Mouse (Mus musculus) adrenal gland, postnatal 14 days (tissue): ENCODE measurements around the gene Cdkl4. TPM values are rescaled to one million over a fixed set of nuclear protein-coding genes. Genes with fewer than 3 reads are reported as not detected.
A peak's percentile ranks its signal among the peaks of the same experiment; 100 is the strongest.

Experiments used
- DNase-seq: peaks from one replicate; pipeline ENCODE4 v3.0.0; 2021; ENCODE audit warnings: mixed read lengths
- total RNA-seq: library from RNA; stranded (reverse); gene quantifications from 2 replicates; pipeline ENCODE4 v1.2.3, GENCODE M21; 2021

Gene Cdkl4
- total RNA-seq, 1 experiment from 2014 or later = 0.15 TPM

DNA sequence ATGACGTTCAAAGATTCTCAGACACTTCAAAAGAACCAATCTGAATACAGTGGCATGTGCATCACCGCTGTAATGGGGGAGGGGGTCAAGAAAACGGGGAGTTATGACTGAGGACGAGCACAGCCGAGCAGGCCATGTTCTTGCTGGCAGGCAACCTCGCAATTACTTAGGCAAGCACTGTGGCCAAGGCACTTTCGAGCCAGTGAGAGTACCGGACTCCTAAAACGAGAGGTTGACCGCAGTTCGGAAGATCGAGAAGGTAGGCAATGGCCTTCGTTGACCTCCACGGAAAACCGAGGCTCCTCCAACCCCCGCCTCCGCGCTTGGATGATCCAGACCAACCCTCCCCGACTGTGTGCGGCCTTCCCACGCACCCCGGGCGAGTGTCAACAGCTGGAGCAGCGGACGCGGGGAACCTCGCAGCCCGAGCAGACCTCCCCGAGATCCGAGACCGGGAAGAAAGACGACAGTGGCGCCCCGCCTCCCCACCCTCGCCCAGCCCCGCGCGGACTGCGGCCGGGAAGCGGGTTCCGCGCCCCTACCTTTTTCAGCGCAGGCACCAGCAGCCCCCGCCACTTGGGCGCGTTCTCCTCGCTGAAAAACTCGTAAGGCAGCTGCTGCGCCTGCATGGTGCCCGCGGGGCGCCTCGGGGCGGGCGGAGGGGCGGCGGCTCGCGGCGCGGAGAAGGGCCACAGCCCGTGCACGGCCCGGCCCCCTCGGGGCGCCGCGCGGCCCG lies 98.2 kb downstream of the Cdkl4 start:
- DNase-seq = peak; percentile 84

DNA sequence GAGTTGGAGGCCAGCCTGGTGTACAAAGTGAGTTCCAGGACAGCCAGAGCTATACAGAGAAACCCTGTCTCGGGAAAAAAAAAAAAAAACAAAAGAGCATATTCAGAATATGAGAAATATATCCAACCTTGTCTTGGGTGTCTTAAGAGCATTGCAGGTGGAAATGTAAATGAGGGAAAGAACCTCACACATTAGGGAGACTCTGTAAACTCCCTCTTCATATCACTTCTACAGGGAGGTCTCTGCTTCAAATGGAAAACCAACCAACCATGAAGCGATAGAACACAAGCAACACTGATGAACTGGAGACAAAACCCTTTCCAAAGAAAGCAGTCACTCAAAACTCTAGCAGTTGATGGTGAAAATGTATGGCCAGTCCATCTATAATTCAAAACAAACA lies 99.9 kb downstream of the Cdkl4 start:
- no peak for DNase-seq

DNA sequence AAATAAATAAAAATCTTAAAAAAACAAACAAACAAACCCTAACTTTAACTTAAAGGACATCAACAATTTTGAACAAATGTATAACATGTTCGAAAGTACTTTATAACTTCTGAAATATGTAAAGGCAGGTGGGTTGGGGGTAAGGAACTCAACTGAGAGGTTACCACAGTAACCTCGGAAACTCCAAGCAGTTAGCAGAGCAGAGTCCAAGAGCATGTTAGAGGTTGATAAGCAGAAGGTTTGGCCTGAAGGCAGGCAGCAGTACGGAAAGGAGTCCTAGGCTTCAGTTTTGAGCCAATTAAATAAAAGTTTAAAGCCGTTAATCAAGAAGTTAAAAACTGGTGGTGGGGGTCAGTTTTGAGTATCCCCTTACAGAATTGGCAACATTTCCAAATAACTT lies 101.1 kb downstream of the Cdkl4 start:
- no peak for DNase-seq

Other genes with a start within 250 kb of the Cdkl4 start
- gene Gm10190, start 204.3 kb downstream of the Cdkl4 start, total RNA-seq = 1.4 TPM in 1 of 2 replicates, not detected in the other
- 24.3 and 24.5 TPM in 2 replicates for gene Sos1, start 97.4 kb downstream of the Cdkl4 start, total RNA-seq
- 42.5 and 44.8 TPM in 2 replicates for gene Map4k3, start 150.7 kb upstream of the Cdkl4 start, total RNA-seq